9 mouse cellular contexts compared by ENCODE assay signal in genomic region chr1:131209971-131210426, GRCm38 (mm10). TPM values are rescaled to one million over a fixed set of nuclear protein-coding genes. Genes with fewer than 3 reads are reported as not detected.
A peak's percentile ranks its signal among the peaks of the same experiment; 100 is the strongest.
DNase-seq lines count a peak whose midpoint lies in the region; ATAC-seq and TF ChIP-seq lines count a peak whose summit lies in the region.
"Had no signal": no experiment of that assay in that cellular context is flagged by ENCODE, and none has a peak within 500 bp of the region (broad histone marks: within the 10 kb centered on the region; RNA-seq: fewer than 3 reads in every experiment).

No protein-coding gene starts in this region.

- no peak overlapping the region for H3K4me2 ChIP-seq in forebrain, embryonic 14.5 days (ENCODE audit: low read length)
- no peak overlapping the region for H3K4me2 ChIP-seq in forebrain, embryonic 12.5 days
- no peak overlapping the region for H3K4me2 ChIP-seq in midbrain, embryonic 14.5 days (ENCODE audit: low read length)
- H3K4me2 ChIP-seq in midbrain, embryonic 13.5 days (replicated peaks): no peak overlapping the region
- no peak overlapping the region for H3K4me2 ChIP-seq in midbrain, postnatal 0 days (ENCODE audit: low read depth, low read length, poor library complexity, severe bottlenecking)
- H3K4me2 ChIP-seq in kidney, embryonic 14.5 days (replicated peaks; ENCODE audit: low read depth, low read length): no peak overlapping the region

- H3K27me3 ChIP-seq in forebrain, embryonic 14.5 days (replicated peaks; ENCODE audit: control insufficient read depth, insufficient read depth, low read length): no peaks in the 10 kb centered on the region
- H3K27me3 ChIP-seq in forebrain, embryonic 12.5 days: no peaks in the 10 kb centered on the region
- no peaks in the 10 kb centered on the region for H3K27me3 ChIP-seq in midbrain, embryonic 14.5 days (ENCODE audit: control insufficient read depth, insufficient read depth, low read length)
- no peaks in the 10 kb centered on the region for H3K27me3 ChIP-seq in midbrain, embryonic 13.5 days
- H3K27me3 ChIP-seq in midbrain, postnatal 0 days (ENCODE audit: insufficient read depth, low read length): no peaks in the 10 kb centered on the region
- no peaks in the 10 kb centered on the region for H3K27me3 ChIP-seq in kidney, embryonic 14.5 days (ENCODE audit: control insufficient read depth, insufficient read depth, low read length)

- no peak for TF ChIP-seq CTCF in brain, embryonic 14.5 days (IDR thresholded peaks at IDR 0.05; ENCODE audit: borderline replicate concordance, extremely low read depth, insufficient read depth, insufficient read length)
- peak; percentile 22; the same call in 1 of the 2 replicates for TF ChIP-seq CTCF in midbrain, postnatal 0 days (IDR thresholded peaks at IDR 0.05)

- peak; percentile 16 for DNase-seq in forebrain, embryonic 14.5 days (ENCODE audit: low spot score)
- DNase-seq in midbrain, embryonic 14.5 days: no peak
- DNase-seq in brain, embryonic 14.5 days (ENCODE audit: low read depth): peak; percentile 55
- peak; percentile 76 for DNase-seq in midbrain, postnatal 0 days (ENCODE audit: low spot score)
- no peak for DNase-seq in layer of hippocampus, adult 11-12 months (ENCODE audit: low spot score)
- DNase-seq: kidney, adult 18-20 months had no signal

- no peak overlapping the region for H3K27ac ChIP-seq in forebrain, embryonic 14.5 days (ENCODE audit: low read depth, low read length)
- no peak overlapping the region for H3K27ac ChIP-seq in forebrain, embryonic 12.5 days
- 0 out of 2 replicates have a peak overlapping the region, but pooled peaks have one; percentile 41 for H3K27ac ChIP-seq in midbrain, embryonic 14.5 days (replicated peaks; ENCODE audit: low read depth, low read length)
- no peak overlapping the region for H3K27ac ChIP-seq in midbrain, embryonic 13.5 days
- H3K27ac ChIP-seq in midbrain, postnatal 0 days (ENCODE audit: low read depth, low read length): peak overlapping the region; percentile 51; the same call in 1 of the 2 replicates
- no peak overlapping the region for H3K27ac ChIP-seq in kidney, embryonic 14.5 days (ENCODE audit: low read depth, low read length)

- H3K36me3 ChIP-seq in forebrain, embryonic 14.5 days (ENCODE audit: control insufficient read depth, insufficient read depth, low read length): no peaks in the 10 kb centered on the region
- no peaks in the 10 kb centered on the region for H3K36me3 ChIP-seq in forebrain, embryonic 12.5 days (replicated peaks)
- no peaks in the 10 kb centered on the region for H3K36me3 ChIP-seq in midbrain, embryonic 14.5 days (ENCODE audit: control insufficient read depth, insufficient read depth, low read length)
- no peaks in the 10 kb centered on the region for H3K36me3 ChIP-seq in midbrain, embryonic 13.5 days
- H3K36me3 ChIP-seq in midbrain, postnatal 0 days (ENCODE audit: insufficient read depth, low read length): no peaks in the 10 kb centered on the region
- H3K36me3 ChIP-seq in kidney, embryonic 14.5 days (ENCODE audit: control insufficient read depth, insufficient read depth, low read length): no peaks in the 10 kb centered on the region

- no peaks in the 10 kb centered on the region for H3K4me1 ChIP-seq in forebrain, embryonic 14.5 days (ENCODE audit: control insufficient read depth, insufficient read depth, low read length)
- no peaks in the 10 kb centered on the region for H3K4me1 ChIP-seq in forebrain, embryonic 12.5 days
- H3K4me1 ChIP-seq in midbrain, embryonic 14.5 days (ENCODE audit: control insufficient read depth, insufficient read depth, low read length): no peaks in the 10 kb centered on the region
- H3K4me1 ChIP-seq in midbrain, embryonic 13.5 days (replicated peaks): no peaks in the 10 kb centered on the region
- H3K4me1 ChIP-seq in midbrain, postnatal 0 days (ENCODE audit: insufficient read depth, low read length): no peaks in the 10 kb centered on the region
- 0 out of 2 replicates have a peak, but pooled peaks cover 4% of the 10 kb centered on the region for H3K4me1 ChIP-seq in kidney, embryonic 14.5 days (ENCODE audit: control insufficient read depth, insufficient read depth, low read length)

- no peaks in the 10 kb centered on the region for H3K9me3 ChIP-seq in forebrain, embryonic 14.5 days (replicated peaks; ENCODE audit: control insufficient read depth, low read length)
- no peaks in the 10 kb centered on the region for H3K9me3 ChIP-seq in forebrain, embryonic 12.5 days
- H3K9me3 ChIP-seq in midbrain, embryonic 14.5 days (ENCODE audit: control insufficient read depth, low read length): no peaks in the 10 kb centered on the region
- no peaks in the 10 kb centered on the region for H3K9me3 ChIP-seq in midbrain, embryonic 13.5 days
- H3K9me3 ChIP-seq in midbrain, postnatal 0 days (ENCODE audit: low read length): no peaks in the 10 kb centered on the region
- no peaks in the 10 kb centered on the region for H3K9me3 ChIP-seq in kidney, embryonic 14.5 days (ENCODE audit: control insufficient read depth, low read length)

- peak; percentile 35; the same call in 1 of the 2 replicates for ATAC-seq in forebrain, embryonic 14.5 days
- ATAC-seq in forebrain, embryonic 12.5 days (ENCODE audit: low FRiP score): no peak
- no peak for ATAC-seq in midbrain, embryonic 14.5 days (ENCODE audit: low FRiP score, low TSS enrichment)
- no peak for ATAC-seq in midbrain, embryonic 13.5 days
- ATAC-seq in midbrain, postnatal 0 days (ENCODE audit: low FRiP score): peak; percentile 62
- no peak for ATAC-seq in kidney, embryonic 14.5 days (ENCODE audit: low FRiP score, low TSS enrichment)

- WGBS in forebrain, embryonic 14.5 days: 68% methylated on average over 8 of the region's 8 CpGs
- WGBS in forebrain, embryonic 12.5 days: 74% methylated on average over 8 of the region's 8 CpGs
- WGBS in midbrain, embryonic 14.5 days: 62% methylated on average over 8 of the region's 8 CpGs
- 76% methylated on average over 8 of the region's 8 CpGs for WGBS in midbrain, embryonic 13.5 days
- 66% methylated on average over 6 of the region's 8 CpGs for WGBS in midbrain, postnatal 0 days
- 63% methylated on average over 8 of the region's 8 CpGs for WGBS in kidney, embryonic 14.5 days

- no peak overlapping the region for H3K4me3 ChIP-seq in forebrain, embryonic 14.5 days (ENCODE audit: low read depth, low read length)
- no peak overlapping the region for H3K4me3 ChIP-seq in forebrain, embryonic 12.5 days (replicated peaks)
- no peak overlapping the region for H3K4me3 ChIP-seq in midbrain, embryonic 14.5 days (replicated peaks; ENCODE audit: low read depth, low read length)
- H3K4me3 ChIP-seq in midbrain, embryonic 13.5 days (replicated peaks): no peak overlapping the region
- no peak overlapping the region for H3K4me3 ChIP-seq in midbrain, postnatal 0 days (ENCODE audit: low read depth, low read length)
- no peak overlapping the region for H3K4me3 ChIP-seq in kidney, embryonic 14.5 days (ENCODE audit: low read length)

- no peak overlapping the region for H3K9ac ChIP-seq in forebrain, embryonic 14.5 days (ENCODE audit: low read length)
- H3K9ac ChIP-seq in forebrain, embryonic 12.5 days: no peak overlapping the region
- no peak overlapping the region for H3K9ac ChIP-seq in midbrain, embryonic 14.5 days (replicated peaks; ENCODE audit: low read length)
- no peak overlapping the region for H3K9ac ChIP-seq in midbrain, embryonic 13.5 days (replicated peaks)
- no peak overlapping the region for H3K9ac ChIP-seq in midbrain, postnatal 0 days (replicated peaks; ENCODE audit: low read length, poor library complexity, severe bottlenecking)
- H3K9ac ChIP-seq in kidney, embryonic 14.5 days (ENCODE audit: low read depth, low read length): no peak overlapping the region

- no peak for TF ChIP-seq POLR2A in brain, embryonic 14.5 days (IDR thresholded peaks at IDR 0.05; ENCODE audit: borderline replicate concordance, extremely low read depth, insufficient read depth, insufficient read length, poor library complexity, severe bottlenecking)

RNA-seq across cellular contexts. Expression of gene Rassf5, which starts 35.1 kb away (rescaled TPM):
- 1.0 and 1.2 TPM in 2 replicates for polyA plus RNA-seq in forebrain, embryonic 14.5 days (2014; fragmentation: Nextera tagmentation; extraction: Ambion mirVana)
- 0.98 and 1.1 TPM in 2 replicates for polyA plus RNA-seq in forebrain, embryonic 12.5 days (2016; fragmentation: Nextera tagmentation; extraction: Ambion mirVana)
- polyA plus RNA-seq in midbrain, embryonic 14.5 days (2014; fragmentation: Nextera tagmentation; extraction: Ambion mirVana): 2.9 and 3.0 TPM in 2 replicates
- 1.7 and 1.9 TPM in 2 replicates for polyA plus RNA-seq in midbrain, embryonic 13.5 days (2015; fragmentation: Nextera tagmentation; extraction: Ambion mirVana)
- polyA plus RNA-seq in brain, embryonic 14.5 days (2012; rRNA removed): 1.9 and 3.3 TPM in 2 replicates
- total RNA-seq in midbrain, postnatal 0 days (2014; rRNA removed): 9.0 and 13.5 TPM in 2 replicates
- 4.9 and 5.8 TPM in 2 replicates for polyA plus RNA-seq in midbrain, postnatal 0 days (2015; fragmentation: Nextera tagmentation; extraction: Ambion mirVana)
- polyA plus RNA-seq in kidney, embryonic 14.5 days (2014; fragmentation: Nextera tagmentation; extraction: Ambion mirVana): 1.6 and 1.8 TPM in 2 replicates

RNA-seq across cellular contexts. Expression of gene Eif2d, which starts 57.0 kb away (rescaled TPM):
- polyA plus RNA-seq in forebrain, embryonic 14.5 days (2014; fragmentation: Nextera tagmentation; extraction: Ambion mirVana): 61.5 and 66.1 TPM in 2 replicates
- 54.8 and 56.0 TPM in 2 replicates for polyA plus RNA-seq in forebrain, embryonic 12.5 days (2016; fragmentation: Nextera tagmentation; extraction: Ambion mirVana)
- 47.3 and 54.8 TPM in 2 replicates for polyA plus RNA-seq in midbrain, embryonic 14.5 days (2014; fragmentation: Nextera tagmentation; extraction: Ambion mirVana)
- polyA plus RNA-seq in midbrain, embryonic 13.5 days (2015; fragmentation: Nextera tagmentation; extraction: Ambion mirVana): 49.3 and 53.8 TPM in 2 replicates
- polyA plus RNA-seq in brain, embryonic 14.5 days (2012; rRNA removed): 53.0 and 69.8 TPM in 2 replicates
- total RNA-seq in midbrain, postnatal 0 days (2014; rRNA removed): 29.2 and 32.3 TPM in 2 replicates
- 43.2 and 43.4 TPM in 2 replicates for polyA plus RNA-seq in midbrain, postnatal 0 days (2015; fragmentation: Nextera tagmentation; extraction: Ambion mirVana)
- polyA plus RNA-seq in kidney, embryonic 14.5 days (2014; fragmentation: Nextera tagmentation; extraction: Ambion mirVana): 51.7 and 67.9 TPM in 2 replicates

Comparison
In these comparisons a context has a peak if more than half of its experiments do, and no peak if none do; other contexts are left out.
1. ATAC-seq: peak in forebrain, embryonic 14.5 days (single experiment) and midbrain, postnatal 0 days (single experiment); none in forebrain, embryonic 12.5 days (single experiment), midbrain, embryonic 14.5 days (single experiment), midbrain, embryonic 13.5 days (single experiment) and kidney, embryonic 14.5 days (single experiment).
2. DNase-seq: peak in forebrain, embryonic 14.5 days (single experiment), brain, embryonic 14.5 days (single experiment) and midbrain, postnatal 0 days (single experiment); none in midbrain, embryonic 14.5 days (single experiment) and layer of hippocampus, adult 11-12 months (single experiment).
3. H3K27ac ChIP-seq: peak in midbrain, embryonic 14.5 days (single experiment) and midbrain, postnatal 0 days (single experiment); none in forebrain, embryonic 14.5 days (single experiment), forebrain, embryonic 12.5 days (single experiment), midbrain, embryonic 13.5 days (single experiment) and kidney, embryonic 14.5 days (single experiment).